10 mouse cellular contexts compared by ENCODE assay signal in the genomic region with DNA sequence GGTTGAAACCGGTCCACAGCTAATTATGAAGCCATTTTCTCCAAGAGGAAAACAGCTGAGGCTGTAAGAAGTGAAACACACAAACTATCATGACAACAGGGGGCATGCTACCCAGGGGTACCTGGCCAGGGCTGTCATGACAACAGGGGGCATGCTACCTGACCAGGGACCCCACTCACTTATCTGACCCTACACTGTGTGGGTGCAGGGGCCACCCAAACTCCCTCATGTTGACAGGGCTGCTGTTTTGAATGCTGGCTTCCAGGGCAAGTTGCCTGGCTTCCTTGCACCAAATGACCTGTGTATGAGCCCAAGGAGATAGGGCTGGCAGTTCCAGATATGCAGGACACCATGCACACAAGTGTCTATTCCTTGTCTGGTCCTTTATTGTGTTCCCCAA. TPM values are rescaled to one million over a fixed set of nuclear protein-coding genes. Genes with fewer than 3 reads are reported as not detected.
DNase-seq lines count a peak whose midpoint lies in the region; ATAC-seq and TF ChIP-seq lines count a peak whose summit lies in the region.
"Had no signal": no experiment of that assay in that cellular context is flagged by ENCODE, and none has a peak within 500 bp of the region (broad histone marks: within the 10 kb centered on the region; RNA-seq: fewer than 3 reads in every experiment).

No protein-coding gene starts in this region.

- ATAC-seq in megakaryocyte, adult 5-6 weeks (ENCODE audit: poor library complexity, severe bottlenecking), result no peak
- ATAC-seq in limb, embryonic 15.5 days (ENCODE audit: insufficient number of reproducible peaks, low FRiP score, low TSS enrichment, low read depth), result no peak
- no peak for ATAC-seq in stomach, embryonic 16.5 days (ENCODE audit: insufficient read depth, low FRiP score)

- peak overlapping the region; percentile 71 for H3K4me2 ChIP-seq in limb, embryonic 15.5 days
- peak overlapping the region; percentile 90 for H3K4me2 ChIP-seq in stomach, embryonic 16.5 days (ENCODE audit: low read depth, low read length)

- H3K9ac ChIP-seq in limb, embryonic 15.5 days, result peak overlapping the region; percentile 90
- peak overlapping the region; percentile 74 for H3K9ac ChIP-seq in stomach, embryonic 16.5 days (ENCODE audit: low read length)

- no peak for DNase-seq in cerebellum, adult 2 months
- no peak for DNase-seq in cerebellum, postnatal 4 days (ENCODE audit: low spot score in 2 of 2)
- DNase-seq in right cerebral cortex, adult 2 months (ENCODE audit: low spot score in 2 of 2), result no peak
- DNase-seq in left cerebral cortex, postnatal 25 days (ENCODE audit: low spot score in 2 of 2), result no peak
- DNase-seq: lung, postnatal 4 days; thymus, postnatal 36 days had no signal

- WGBS in cerebellum, adult 2 months, result 88% methylated on average over 1 of the region's 1 CpGs
- 86% methylated on average over 1 of the region's 1 CpGs for WGBS in limb, embryonic 15.5 days
- 83% methylated on average over 1 of the region's 1 CpGs for WGBS in stomach, embryonic 16.5 days

- H3K4me3 ChIP-seq in cerebellum, adult 2 months (replicated peaks; ENCODE audit: insufficient read depth, low read depth, low read length), result peak overlapping the region; percentile 93
- H3K4me3 ChIP-seq in megakaryocyte, embryonic 14.5 days (replicated peaks), result peak overlapping the region; percentile 94
- peak overlapping the region; percentile 67 for H3K4me3 ChIP-seq in limb, embryonic 15.5 days
- peak overlapping the region; percentile 68 for H3K4me3 ChIP-seq in stomach, embryonic 16.5 days (replicated peaks; ENCODE audit: low read length)

- H3K9me3 ChIP-seq in megakaryocyte, embryonic 14.5 days, result no peaks in the 10 kb centered on the region
- no peaks in the 10 kb centered on the region for H3K9me3 ChIP-seq in limb, embryonic 15.5 days
- no peaks in the 10 kb centered on the region for H3K9me3 ChIP-seq in stomach, embryonic 16.5 days (replicated peaks; ENCODE audit: control insufficient read depth, low read length)

- H3K27ac ChIP-seq in cerebellum, adult 2 months (ENCODE audit: insufficient read depth, low read length), result no peak overlapping the region
- H3K27ac ChIP-seq in limb, embryonic 15.5 days, result no peak overlapping the region
- no peak overlapping the region for H3K27ac ChIP-seq in stomach, embryonic 16.5 days (ENCODE audit: low read length)

- intact Hi-C loops in left cerebral cortex, postnatal 25 days (cut with DNase I), result no loop called here

- TF ChIP-seq CTCF in cerebellum, adult 2 months (IDR thresholded peaks at IDR 0.05; ENCODE audit: borderline replicate concordance, insufficient read depth, low read depth, low read length), result no peak

- peaks cover 63% of the 10 kb centered on the region for H3K36me3 ChIP-seq in megakaryocyte, embryonic 14.5 days (replicated peaks; ENCODE audit: low read length)
- H3K36me3 ChIP-seq in limb, embryonic 15.5 days, result peaks cover 46% of the 10 kb centered on the region
- 0 out of 2 replicates have a peak, but pooled peaks cover 11% of the 10 kb centered on the region for H3K36me3 ChIP-seq in stomach, embryonic 16.5 days (ENCODE audit: control insufficient read depth, insufficient read depth, low read length)

- H3K27me3 ChIP-seq in cerebellum, adult 2 months (ENCODE audit: control insufficient read depth, insufficient read depth, low read length), result no peaks in the 10 kb centered on the region
- no peaks in the 10 kb centered on the region for H3K27me3 ChIP-seq in megakaryocyte, embryonic 14.5 days (replicated peaks)
- no peaks in the 10 kb centered on the region for H3K27me3 ChIP-seq in limb, embryonic 15.5 days
- no peaks in the 10 kb centered on the region for H3K27me3 ChIP-seq in stomach, embryonic 16.5 days (ENCODE audit: control insufficient read depth, insufficient read depth, low read length)

- peaks cover 9% of the 10 kb centered on the region for H3K4me1 ChIP-seq in cerebellum, adult 2 months (ENCODE audit: control insufficient read depth, insufficient read depth, low read length)
- peaks cover 67% of the 10 kb centered on the region for H3K4me1 ChIP-seq in megakaryocyte, embryonic 14.5 days
- H3K4me1 ChIP-seq in limb, embryonic 15.5 days, result peaks cover 13% of the 10 kb centered on the region
- peaks cover 15% of the 10 kb centered on the region for H3K4me1 ChIP-seq in stomach, embryonic 16.5 days (ENCODE audit: control insufficient read depth, insufficient read depth, low read length)

- TF ChIP-seq POLR2A in cerebellum, adult 2 months (IDR thresholded peaks at IDR 0.05; ENCODE audit: borderline replicate concordance, insufficient read depth, low read length), result no peak

RNA-seq across cellular contexts. Expression of gene Gm38431, which starts 1.3 kb away (rescaled TPM):
- 2.6 and 4.1 TPM in 2 replicates for polyA plus RNA-seq in cerebellum, adult 2 months (2012; rRNA removed)
- polyA plus RNA-seq in megakaryocyte, embryonic 14.5 days (2012; ENCODE audit: insufficient read depth, low replicate concordance), result 128 and 518 TPM in 2 replicates
- 43.4 and 44.9 TPM in 2 replicates for total RNA-seq in megakaryocyte, adult 5-6 weeks (2015)
- total RNA-seq in megakaryocyte, adult 5-6 weeks (2017), result 3.8 and 5.1 TPM in 2 replicates
- polyA plus RNA-seq in limb, embryonic 15.5 days (2015; fragmentation: Nextera tagmentation; extraction: Ambion mirVana), result 1.2 and 1.6 TPM in 2 replicates
- 1.2 and 2.1 TPM in 2 replicates for polyA plus RNA-seq in stomach, embryonic 16.5 days (2015; fragmentation: Nextera tagmentation; extraction: Ambion mirVana)
- 1 to 10 TPM; 1.6 to 3.0 TPM for total RNA-seq in left cerebral cortex, postnatal 25 days (2021)

RNA-seq across cellular contexts. Expression of gene Raver1, which starts 1.3 kb away (rescaled TPM):
- polyA plus RNA-seq in cerebellum, adult 2 months (2012; rRNA removed), result 29.9 and 31.4 TPM in 2 replicates
- polyA plus RNA-seq in megakaryocyte, embryonic 14.5 days (2012; ENCODE audit: insufficient read depth, low replicate concordance), result 51.7 TPM in 1 of 2 replicates, not detected in the other
- 36.0 and 43.0 TPM in 2 replicates for total RNA-seq in megakaryocyte, adult 5-6 weeks (2015)
- total RNA-seq in megakaryocyte, adult 5-6 weeks (2017), result 17.1 and 22.0 TPM in 2 replicates
- 49.6 and 55.0 TPM in 2 replicates for polyA plus RNA-seq in limb, embryonic 15.5 days (2015; fragmentation: Nextera tagmentation; extraction: Ambion mirVana)
- polyA plus RNA-seq in stomach, embryonic 16.5 days (2015; fragmentation: Nextera tagmentation; extraction: Ambion mirVana), result 40.3 and 40.8 TPM in 2 replicates
- 10 to 100 TPM; 26.4 to 27.9 TPM for total RNA-seq in left cerebral cortex, postnatal 25 days (2021)

RNA-seq across cellular contexts. Expression of gene Fdx1l, which starts 17.1 kb away (rescaled TPM):
- 78.0 and 83.9 TPM in 2 replicates for polyA plus RNA-seq in cerebellum, adult 2 months (2012; rRNA removed)
- 3.3 and 26.9 TPM in 2 replicates for polyA plus RNA-seq in megakaryocyte, embryonic 14.5 days (2012; ENCODE audit: insufficient read depth, low replicate concordance)
- total RNA-seq in megakaryocyte, adult 5-6 weeks (2015), result 0.73 and 2.1 TPM in 2 replicates
- total RNA-seq in megakaryocyte, adult 5-6 weeks (2017), result 15.3 and 17.5 TPM in 2 replicates
- polyA plus RNA-seq in limb, embryonic 15.5 days (2015; fragmentation: Nextera tagmentation; extraction: Ambion mirVana), result 53.3 and 57.9 TPM in 2 replicates
- polyA plus RNA-seq in stomach, embryonic 16.5 days (2015; fragmentation: Nextera tagmentation; extraction: Ambion mirVana), result 48.7 and 49.7 TPM in 2 replicates
- 10 to 100 TPM; 59.2 to 63.0 TPM for total RNA-seq in left cerebral cortex, postnatal 25 days (2021)

RNA-seq across cellular contexts. Expression of gene Gm49373, which starts 17.6 kb away (rescaled TPM):
- 1.8 and 2.2 TPM in 2 replicates for polyA plus RNA-seq in cerebellum, adult 2 months (2012; rRNA removed)
- polyA plus RNA-seq in megakaryocyte, embryonic 14.5 days (2012; ENCODE audit: insufficient read depth, low replicate concordance), result 0.45 TPM in 1 of 2 replicates, not detected in the other
- 0.16 and 0.22 TPM in 2 replicates for total RNA-seq in megakaryocyte, adult 5-6 weeks (2015)
- total RNA-seq in megakaryocyte, adult 5-6 weeks (2017), result 0.59 TPM in 1 of 2 replicates, not detected in the other
- polyA plus RNA-seq in limb, embryonic 15.5 days (2015; fragmentation: Nextera tagmentation; extraction: Ambion mirVana), result 0.60 and 0.93 TPM in 2 replicates
- polyA plus RNA-seq in stomach, embryonic 16.5 days (2015; fragmentation: Nextera tagmentation; extraction: Ambion mirVana), result 0.26 and 0.49 TPM in 2 replicates
- 1 to 10 TPM; 1.5 to 2.6 TPM for total RNA-seq in left cerebral cortex, postnatal 25 days (2021)

RNA-seq across cellular contexts. Expression of gene Zglp1, which starts 23.6 kb away (rescaled TPM):
- polyA plus RNA-seq in cerebellum, adult 2 months (2012; rRNA removed), result 1.0 TPM in 1 of 2 replicates, not detected in the other
- 3.6 TPM in 1 of 2 replicates, not detected in the other for polyA plus RNA-seq in megakaryocyte, embryonic 14.5 days (2012; ENCODE audit: insufficient read depth, low replicate concordance)
- 1.2 TPM in 1 of 2 replicates, not detected in the other for total RNA-seq in megakaryocyte, adult 5-6 weeks (2015)
- not detected in 2 replicates for total RNA-seq in megakaryocyte, adult 5-6 weeks (2017)
- polyA plus RNA-seq in limb, embryonic 15.5 days (2015; fragmentation: Nextera tagmentation; extraction: Ambion mirVana), result 0.56 TPM in 1 of 2 replicates, not detected in the other
- 0.46 and 0.89 TPM in 2 replicates for polyA plus RNA-seq in stomach, embryonic 16.5 days (2015; fragmentation: Nextera tagmentation; extraction: Ambion mirVana)
- total RNA-seq in left cerebral cortex, postnatal 25 days (2021), result 1 to 10 TPM in 1 of 2 experiments, not detected in 1; 1.3 TPM

Comparison
In these comparisons a context has a peak if more than half of its experiments do, and no peak if none do; other contexts are left out.
1. RNA of gene Gm38431, which starts 1.3 kb away (polyA plus RNA-seq): 128 to 518 TPM in megakaryocyte, embryonic 14.5 days; 2.6 to 4.1 TPM in cerebellum, adult 2 months, 1.2 to 1.6 TPM in limb, embryonic 15.5 days and 1.2 to 2.1 TPM in stomach, embryonic 16.5 days; every median in the first group is over 10 times any median in the second.
2. Peak in every context shown above with its lines, with median percentiles within 50 percentile points of each other: H3K4me3 ChIP-seq.